Mouse (Mus musculus): ENCODE results near the gene Snapc3. TPM values are rescaled to one million over a fixed set of nuclear protein-coding genes. Genes with fewer than 3 reads are reported as not detected.

The Snapc3 gene
- total and polyA plus RNA-seq, 3 experiments = 18.2 to 28.7 (median 18.8) TPM

DNA sequence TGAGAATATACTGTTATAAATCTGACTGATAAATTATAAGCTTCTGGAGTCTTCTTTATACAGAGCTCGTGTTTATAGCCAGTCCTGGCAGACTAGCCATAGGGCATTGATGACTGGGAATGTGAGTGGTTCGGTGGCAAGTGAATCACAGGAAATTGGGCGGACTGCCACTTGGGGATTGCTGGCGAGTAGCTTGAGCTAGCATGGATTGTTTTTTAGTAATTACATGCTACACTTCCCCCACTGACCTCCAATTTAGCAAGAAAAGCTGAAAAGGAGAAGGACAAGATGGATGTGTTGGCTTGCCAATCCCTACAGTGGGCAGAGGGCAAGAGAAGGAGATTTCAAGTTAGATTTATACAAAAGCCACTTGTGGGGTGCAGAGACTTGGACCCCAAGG lies 44.1 kb upstream of the Snapc3 start:
- no peaks in the 10 kb centered on the region for H3K27me3 ChIP-seq (replicated peaks)

DNA sequence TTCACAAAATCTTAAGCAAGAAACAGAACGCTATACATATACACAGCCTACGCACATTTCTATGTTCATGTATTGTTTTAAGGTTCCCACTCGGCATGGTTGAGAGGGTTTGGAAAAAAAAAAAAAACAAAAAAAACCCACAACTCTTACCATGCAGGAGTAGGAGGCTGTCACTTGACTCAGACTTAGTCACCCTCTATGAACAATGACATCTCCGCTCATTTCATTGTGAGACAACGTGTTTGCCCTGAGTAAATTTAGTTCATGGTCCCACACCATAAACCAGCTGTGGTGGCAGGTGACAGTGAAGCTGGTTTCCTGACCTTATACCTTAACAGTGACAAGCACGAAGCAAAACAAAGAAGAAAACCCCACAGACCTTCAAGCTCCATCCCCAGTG lies 41.9 kb upstream of the Snapc3 start:
- H3K9ac ChIP-seq (ENCODE audit: insufficient read depth, low read depth) = no peak overlapping the region
- no peaks in the 10 kb centered on the region for H3K9me3 ChIP-seq (replicated peaks; ENCODE audit: low read length)
- H3K79me2 ChIP-seq (replicated peaks; ENCODE audit: control insufficient read depth, extremely low read depth, insufficient read depth, poor library complexity, severe bottlenecking) = no peaks in the 10 kb centered on the region
- in situ Hi-C loops (cut with MboI; ENCODE audit: low pct_ligation_motif_present, low pct_unique_long_range_greater_than_20kb, low sequenced_read_pairs) = no loop called here
- TF ChIP-seq ETS1 (conservative IDR thresholded peaks at IDR 0.05; ENCODE audit: low read depth, low read length) (peak; percentile 52), ZNF384 (IDR thresholded peaks at IDR 0.05; ENCODE audit: low read depth, low read length) (peak; percentile 89), EP300 (IDR thresholded peaks at IDR 0.05; ENCODE audit: low read length) (no peak), BHLHE40 (IDR thresholded peaks at IDR 0.05; ENCODE audit: low read depth, low read length) (peak; percentile 52), ZKSCAN1 (IDR thresholded peaks at IDR 0.05; ENCODE audit: borderline replicate concordance, low read depth, low read length) (no peak), TCF12 (IDR thresholded peaks at IDR 0.05; ENCODE audit: low read depth, low read length) (no peak)
- DNase-seq (ENCODE audit: extremely low read depth) = peak; percentile 18
- peaks cover 0 to 6% of the 10 kb centered on the region in 2 experiments; a peak in 1 of 4 replicates for H3K4me1 ChIP-seq (ENCODE audit: control insufficient read depth in 1 of 2, insufficient read depth in 2 of 2)
- H3K27ac ChIP-seq (ENCODE audit: insufficient read depth, low read depth) = no peak overlapping the region
- no peaks in the 10 kb centered on the region for H3K36me3 ChIP-seq (replicated peaks in 1 of 2; ENCODE audit: control insufficient read depth in 1 of 2, insufficient read depth in 1 of 2, low read length in 1 of 2)
- no peak overlapping the region for H3K4me2 ChIP-seq (ENCODE audit: insufficient read depth, low read depth, poor library complexity, severe bottlenecking)
- no peaks in the 10 kb centered on the region for H3K27me3 ChIP-seq (replicated peaks)
- dilution Hi-C loops (cut with MboI; ENCODE audit: extremely low pct_ligation_motif_present, extremely low pct_unique_long_range_greater_than_20kb, low sequenced_read_pairs) = no loop called here
- no peak overlapping the region for H3K4me3 ChIP-seq (replicated peaks in 1 of 3; ENCODE audit: low read depth in 2 of 3, low read length in 2 of 3, poor library complexity in 1 of 3)

More for the DNA sequence above, 44.1 kb upstream of the Snapc3 start:
- TF ChIP-seq ZMIZ1 (IDR thresholded peaks at IDR 0.05; ENCODE audit: low read depth, low read length) = no peak
- no peak for TF ChIP-seq POLR2AphosphoS2 (IDR thresholded peaks at IDR 0.05; ENCODE audit: low read depth, low read length)
- no peak for TF ChIP-seq JUND (conservative IDR thresholded peaks at IDR 0.05; ENCODE audit: low read depth, low read length)
- no peak for TF ChIP-seq CHD2 (IDR thresholded peaks at IDR 0.05; ENCODE audit: low read length)
- Histone ChIP-seq H3K9ac (ENCODE audit: insufficient read depth, low read depth) (no peak overlapping the region), H3K27ac (ENCODE audit: insufficient read depth, low read depth) (no peak overlapping the region), H3K4me1 (ENCODE audit: control insufficient read depth in 1 of 2, insufficient read depth in 2 of 2) (peaks cover 0 to 6% of the 10 kb centered on the region in 2 experiments; a peak in 1 of 4 replicates), H3K36me3 (replicated peaks in 1 of 2; ENCODE audit: control insufficient read depth in 1 of 2, insufficient read depth in 1 of 2, low read length in 1 of 2) (no peaks in the 10 kb centered on the region), H3K4me3 (replicated peaks in 1 of 3; ENCODE audit: low read depth in 2 of 3, low read length in 2 of 3, poor library complexity in 1 of 3) (no peak overlapping the region), H3K4me2 (ENCODE audit: insufficient read depth, low read depth, poor library complexity, severe bottlenecking) (no peak overlapping the region), H3K9me3 (replicated peaks; ENCODE audit: low read length) (no peaks in the 10 kb centered on the region), H3K79me2 (replicated peaks; ENCODE audit: control insufficient read depth, extremely low read depth, insufficient read depth, poor library complexity, severe bottlenecking) (no peaks in the 10 kb centered on the region)
- no peak for DNase-seq (ENCODE audit: extremely low read depth)
- dilution Hi-C loops (cut with MboI; ENCODE audit: extremely low pct_ligation_motif_present, extremely low pct_unique_long_range_greater_than_20kb, low sequenced_read_pairs) (no loop called here), in situ Hi-C loops (cut with MboI; ENCODE audit: low pct_ligation_motif_present, low pct_unique_long_range_greater_than_20kb, low sequenced_read_pairs) (no loop called here)

GRCm38 (mm10) chr4:83376461-83377015 lies 41.0 kb upstream of the Snapc3 start:
- dilution Hi-C loops (cut with MboI; ENCODE audit: extremely low pct_ligation_motif_present, extremely low pct_unique_long_range_greater_than_20kb, low sequenced_read_pairs) (no loop called here), in situ Hi-C loops (cut with MboI; ENCODE audit: low pct_ligation_motif_present, low pct_unique_long_range_greater_than_20kb, low sequenced_read_pairs) (no loop called here)
- Histone ChIP-seq H3K36me3 (replicated peaks in 1 of 2; ENCODE audit: control insufficient read depth in 1 of 2, insufficient read depth in 1 of 2, low read length in 1 of 2) (no peaks in the 10 kb centered on the region), H3K9ac (ENCODE audit: insufficient read depth, low read depth) (no peak overlapping the region), H3K27me3 (replicated peaks) (no peaks in the 10 kb centered on the region), H3K27ac (ENCODE audit: insufficient read depth, low read depth) (no peak overlapping the region), H3K9me3 (replicated peaks; ENCODE audit: low read length) (no peaks in the 10 kb centered on the region), H3K4me3 (replicated peaks in 1 of 3; ENCODE audit: low read depth in 2 of 3, low read length in 2 of 3, poor library complexity in 1 of 3) (no peak overlapping the region), H3K4me2 (ENCODE audit: insufficient read depth, low read depth, poor library complexity, severe bottlenecking) (no peak overlapping the region), H3K4me1 (ENCODE audit: control insufficient read depth in 1 of 2, insufficient read depth in 2 of 2) (peaks cover 0 to 6% of the 10 kb centered on the region in 2 experiments; a peak in 1 of 4 replicates), H3K79me2 (replicated peaks; ENCODE audit: control insufficient read depth, extremely low read depth, insufficient read depth, poor library complexity, severe bottlenecking) (no peaks in the 10 kb centered on the region)
- TF ChIP-seq EP300 (IDR thresholded peaks at IDR 0.05; ENCODE audit: low read length) (no peak), POLR2A (IDR thresholded peaks at IDR 0.05; ENCODE audit: low read depth, low read length) (no peak), MAFK (IDR thresholded peaks at IDR 0.05; ENCODE audit: insufficient replicate concordance, low read length) (no peak), ZC3H11A (IDR thresholded peaks at IDR 0.05; ENCODE audit: low read depth, low read length) (no peak), ZKSCAN1 (IDR thresholded peaks at IDR 0.05; ENCODE audit: borderline replicate concordance, low read depth, low read length) (no peak), PAX5 (IDR thresholded peaks at IDR 0.05; ENCODE audit: low read length) (no peak), CHD1 (IDR thresholded peaks at IDR 0.05; ENCODE audit: low read depth, low read length) (no peak), HCFC1 (IDR thresholded peaks at IDR 0.05; ENCODE audit: low read depth, low read length) (no peak), CHD2 (IDR thresholded peaks at IDR 0.05; ENCODE audit: low read length) (no peak), ETS1 (conservative IDR thresholded peaks at IDR 0.05; ENCODE audit: low read depth, low read length) (no peak), UBTF (IDR thresholded peaks at IDR 0.05; ENCODE audit: low read depth, low read length) (no peak), NRF1 (IDR thresholded peaks at IDR 0.05; ENCODE audit: low read depth, low read length) (no peak), GABPA (IDR thresholded peaks at IDR 0.05; ENCODE audit: insufficient replicate concordance, low read depth, low read length) (no peak)
- no peak for DNase-seq (ENCODE audit: extremely low read depth)

All from CH12.LX (cell line).